Mouse (Mus musculus): ENCODE measurements around the gene Slc35a1. TPM values are rescaled to one million over a fixed set of nuclear protein-coding genes. Genes with fewer than 3 reads are reported as not detected.

Gene Slc35a1
- polyA plus RNA-seq, 1 experiment from 2014 or later, result 70.2 TPM

DNA sequence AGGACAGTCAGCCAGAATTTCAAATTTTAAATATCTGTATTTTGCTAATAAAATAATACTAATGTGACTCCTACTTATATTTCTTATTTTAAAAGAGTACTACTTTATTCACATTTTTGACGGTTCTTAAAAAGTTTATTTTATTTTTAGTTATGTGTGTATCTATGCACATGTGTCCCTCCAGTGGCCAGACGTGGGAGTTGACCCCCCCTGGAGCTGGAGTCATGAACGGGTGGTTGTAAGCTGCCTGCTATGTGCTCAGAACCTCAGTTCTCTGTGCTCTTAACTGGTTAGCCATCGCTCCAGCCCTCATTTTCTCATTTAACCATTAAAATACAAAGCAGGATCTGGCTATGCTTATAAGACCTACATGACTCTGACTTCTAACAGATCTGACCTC, 15.8 kb upstream of the Slc35a1 start:
- Histone ChIP-seq H3K4me2 (no peak overlapping the region), H3K36me3 (no peaks in the 10 kb centered on the region), H3K27ac (no peak overlapping the region), H3K27me3 (no peaks in the 10 kb centered on the region), H3K9me3 (replicated peaks) (no peaks in the 10 kb centered on the region), H3K4me3 (replicated peaks) (no peak overlapping the region), H3K4me1 (0 out of 2 replicates have a peak, but pooled peaks cover under 1% of the 10 kb centered on the region), H3K9ac (no peak overlapping the region)
- WGBS, result 69% methylated on average over 4 of the region's 4 CpGs
- no peak for ATAC-seq (replicated peaks; ENCODE audit: low FRiP score)

DNA sequence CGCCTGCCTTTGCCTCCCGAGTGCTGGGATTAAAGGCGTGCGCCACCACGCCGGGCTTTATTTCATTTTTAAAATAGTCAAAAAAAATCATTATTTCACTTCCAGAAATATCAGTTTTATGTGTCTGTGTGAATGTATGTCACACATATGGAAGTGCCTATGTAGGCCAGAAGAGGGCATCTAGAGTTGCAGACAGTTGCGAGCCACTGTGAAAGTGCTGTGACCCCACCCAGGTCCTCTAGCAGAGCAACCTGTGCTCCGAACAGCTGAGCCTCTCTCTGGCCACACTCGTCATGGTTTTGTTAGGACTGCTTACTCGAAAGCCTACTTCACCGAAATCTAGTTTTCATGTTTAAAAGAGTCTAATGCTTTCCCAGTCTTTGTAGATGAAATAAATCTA, 15.0 kb upstream of the Slc35a1 start:
- H3K27ac ChIP-seq, result no peak overlapping the region
- WGBS, result 97% methylated on average over 11 of the region's 11 CpGs
- no peaks in the 10 kb centered on the region for H3K27me3 ChIP-seq
- H3K4me2 ChIP-seq, result no peak overlapping the region
- no peak for ATAC-seq (replicated peaks; ENCODE audit: low FRiP score)
- no peaks in the 10 kb centered on the region for H3K36me3 ChIP-seq
- no peak overlapping the region for H3K4me3 ChIP-seq (replicated peaks)
- no peaks in the 10 kb centered on the region for H3K4me1 ChIP-seq
- H3K9ac ChIP-seq, result no peak overlapping the region
- H3K9me3 ChIP-seq (replicated peaks), result no peaks in the 10 kb centered on the region

DNA sequence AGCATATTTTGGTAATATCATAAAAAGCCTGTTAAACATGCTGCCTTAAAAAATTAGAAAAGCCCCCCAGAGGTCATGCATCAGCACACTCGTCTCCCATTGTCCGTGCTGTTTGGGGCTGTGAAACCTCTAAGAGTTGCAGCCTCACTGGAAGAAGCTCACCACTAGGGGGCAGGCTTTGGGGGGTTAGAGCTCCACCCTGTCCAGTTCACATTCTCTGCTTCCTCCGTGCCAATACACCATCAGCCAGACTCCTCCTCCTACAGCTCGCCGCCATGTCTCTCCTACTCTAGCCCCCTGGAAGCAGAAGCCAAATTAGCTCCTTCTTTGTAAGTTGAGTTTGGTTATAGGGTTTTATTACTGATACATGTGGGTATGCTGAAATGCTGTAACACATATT, 14.3 kb upstream of the Slc35a1 start:
- no peak for ATAC-seq (replicated peaks; ENCODE audit: low FRiP score)
- Histone ChIP-seq H3K4me1 (no peaks in the 10 kb centered on the region), H3K36me3 (no peaks in the 10 kb centered on the region), H3K9me3 (replicated peaks) (no peaks in the 10 kb centered on the region), H3K4me2 (no peak overlapping the region), H3K27me3 (no peaks in the 10 kb centered on the region), H3K27ac (no peak overlapping the region), H3K4me3 (replicated peaks) (no peak overlapping the region), H3K9ac (no peak overlapping the region)
- 67% methylated on average over 5 of the region's 5 CpGs for WGBS

DNA sequence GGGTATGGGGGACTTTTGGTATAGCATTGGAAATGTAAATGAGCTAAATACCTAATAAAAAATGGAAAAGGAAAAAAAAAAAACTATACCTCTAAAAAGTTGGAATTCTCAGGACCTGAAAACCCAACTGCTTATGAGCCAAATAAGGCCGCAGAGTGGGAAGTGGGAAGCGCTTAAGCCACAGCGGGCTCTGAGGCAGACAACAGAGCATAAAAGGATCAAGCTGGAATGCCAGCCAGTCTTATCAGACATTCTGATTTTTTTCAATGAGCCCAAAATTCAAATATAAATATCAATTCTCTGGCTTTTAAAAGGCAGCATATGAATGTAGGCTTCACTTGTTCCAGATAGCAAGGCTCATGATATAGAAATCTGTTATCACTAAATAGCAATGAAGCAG, 783 bp upstream of the Slc35a1 start:
- H3K4me2 ChIP-seq, result peak overlapping the region; percentile 61; the same call in 1 of the 2 replicates
- no peak for ATAC-seq (replicated peaks; ENCODE audit: low FRiP score)
- no peaks in the 10 kb centered on the region for H3K27me3 ChIP-seq
- H3K9ac ChIP-seq, result no peak overlapping the region
- peaks cover under 1% of the 10 kb centered on the region for H3K36me3 ChIP-seq
- H3K4me3 ChIP-seq (replicated peaks), result no peak overlapping the region
- peaks cover 9% of the 10 kb centered on the region for H3K4me1 ChIP-seq
- H3K9me3 ChIP-seq (replicated peaks), result no peaks in the 10 kb centered on the region
- no peak overlapping the region for H3K27ac ChIP-seq
- WGBS, result 84% methylated on average over 3 of the region's 3 CpGs

DNA sequence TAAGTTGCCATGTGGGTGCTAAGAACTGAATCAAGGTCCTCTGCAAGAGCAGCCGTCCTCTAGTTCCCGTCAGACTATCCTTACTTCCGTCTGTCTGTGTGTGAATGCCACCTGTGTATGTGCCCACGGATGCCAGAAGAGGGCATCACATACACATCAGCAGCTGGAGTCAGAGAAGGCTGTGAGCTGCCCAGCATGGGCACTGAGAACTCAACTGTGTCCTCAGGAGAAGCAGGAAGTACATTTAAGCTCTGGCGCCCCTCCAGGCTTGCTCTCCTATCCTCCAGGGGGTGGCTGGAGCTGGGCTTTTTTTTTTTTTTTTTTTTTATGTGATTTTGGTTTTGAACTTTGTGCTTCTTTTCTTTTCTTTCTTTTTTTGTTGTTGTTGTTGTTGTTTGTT, 6.7 kb downstream of the Slc35a1 start:
- peaks cover 36% of the 10 kb centered on the region for H3K36me3 ChIP-seq
- 88% methylated on average over 5 of the region's 5 CpGs for WGBS
- peaks cover 15% of the 10 kb centered on the region for H3K4me1 ChIP-seq
- no peak overlapping the region for H3K4me3 ChIP-seq (replicated peaks)
- no peak for ATAC-seq (replicated peaks; ENCODE audit: low FRiP score)
- H3K9ac ChIP-seq, result no peak overlapping the region
- H3K27me3 ChIP-seq, result no peaks in the 10 kb centered on the region
- H3K9me3 ChIP-seq (replicated peaks), result no peaks in the 10 kb centered on the region
- no peak overlapping the region for H3K27ac ChIP-seq
- H3K4me2 ChIP-seq, result no peak overlapping the region

DNA sequence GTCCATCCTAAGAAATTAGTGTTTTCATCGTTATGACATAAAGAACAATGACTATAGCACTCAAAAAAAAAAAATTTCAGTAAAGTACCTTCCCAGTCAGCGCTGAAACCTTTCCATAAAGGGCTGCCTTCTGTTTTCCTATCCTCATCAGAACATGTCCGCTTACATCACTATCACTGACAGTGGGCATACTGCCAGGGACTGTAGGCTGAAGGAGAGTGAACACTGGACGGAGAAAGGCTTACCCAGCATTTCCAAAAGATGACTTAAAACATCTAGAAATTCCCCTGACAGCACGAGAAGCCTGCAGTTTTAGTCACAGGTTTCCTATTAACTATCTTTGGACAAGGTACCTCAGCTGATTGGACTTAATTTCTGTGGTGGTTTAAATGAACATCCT, 13.5 kb downstream of the Slc35a1 start:
- Histone ChIP-seq H3K9ac (no peak overlapping the region), H3K27ac (no peak overlapping the region), H3K36me3 (peaks cover 40% of the 10 kb centered on the region), H3K4me1 (peaks cover 6% of the 10 kb centered on the region), H3K9me3 (replicated peaks) (no peaks in the 10 kb centered on the region), H3K27me3 (no peaks in the 10 kb centered on the region), H3K4me3 (replicated peaks) (no peak overlapping the region), H3K4me2 (no peak overlapping the region)
- WGBS, result 93% methylated on average over 5 of the region's 5 CpGs
- ATAC-seq (replicated peaks; ENCODE audit: low FRiP score), result no peak

DNA sequence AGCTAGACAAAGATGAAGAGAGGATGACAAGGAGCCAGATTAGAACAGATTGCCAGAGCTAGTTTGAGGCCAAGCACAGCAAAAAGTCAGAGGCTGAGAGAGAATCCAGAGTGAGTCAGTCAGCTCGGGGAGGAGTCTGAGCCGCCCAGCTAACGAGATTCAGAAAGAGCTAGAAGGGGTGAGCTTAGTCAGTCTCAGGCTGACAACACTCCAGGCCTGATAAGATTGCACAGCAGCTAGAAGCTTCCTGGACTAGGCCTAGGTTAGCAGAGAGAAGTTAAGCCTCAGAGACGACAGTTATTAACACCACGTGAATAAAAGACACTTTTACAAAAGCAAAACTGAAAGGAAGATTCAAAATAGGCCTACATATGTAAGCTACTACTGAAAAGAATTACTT, 19.3 kb downstream of the Slc35a1 start:
- H3K4me2 ChIP-seq, result no peak overlapping the region
- no peak overlapping the region for H3K27ac ChIP-seq
- no peak overlapping the region for H3K4me3 ChIP-seq (replicated peaks)
- no peaks in the 10 kb centered on the region for H3K9me3 ChIP-seq (replicated peaks)
- H3K9ac ChIP-seq, result no peak overlapping the region
- H3K4me1 ChIP-seq, result no peaks in the 10 kb centered on the region
- 96% methylated on average over 5 of the region's 5 CpGs for WGBS
- H3K27me3 ChIP-seq, result no peaks in the 10 kb centered on the region
- H3K36me3 ChIP-seq, result peaks cover 59% of the 10 kb centered on the region
- ATAC-seq (replicated peaks; ENCODE audit: low FRiP score), result no peak

DNA sequence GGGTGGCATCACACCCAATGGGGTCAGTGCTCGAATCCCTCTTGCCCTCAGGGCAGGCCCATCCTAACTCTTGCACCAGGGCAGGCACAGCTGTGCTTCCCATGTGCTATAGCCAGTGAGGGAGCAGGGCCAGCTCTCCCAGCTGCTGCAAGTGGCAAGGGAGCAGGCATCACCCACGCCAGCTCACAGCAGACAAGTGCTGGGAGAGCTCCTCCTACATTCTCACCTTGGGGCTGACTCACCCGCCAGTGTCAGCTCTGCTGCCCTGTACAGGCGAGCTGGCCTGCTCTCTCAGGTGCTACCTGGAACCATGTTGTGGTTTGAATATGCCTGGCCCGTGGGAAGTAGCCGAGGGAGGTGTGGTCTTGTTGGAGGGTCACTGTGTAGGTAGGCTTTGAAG, 25.3 kb downstream of the Slc35a1 start:
- 77% methylated on average over 6 of the region's 6 CpGs for WGBS
- H3K4me2 ChIP-seq, result no peak overlapping the region
- no peaks in the 10 kb centered on the region for H3K27me3 ChIP-seq
- no peak overlapping the region for H3K9ac ChIP-seq
- no peak overlapping the region for H3K27ac ChIP-seq
- H3K36me3 ChIP-seq, result peaks cover 88% of the 10 kb centered on the region
- H3K4me1 ChIP-seq, result no peaks in the 10 kb centered on the region
- 0 out of 2 replicates have a peak, but pooled peaks have one; percentile 36 for ATAC-seq (replicated peaks; ENCODE audit: low FRiP score)
- H3K9me3 ChIP-seq (replicated peaks), result no peaks in the 10 kb centered on the region
- no peak overlapping the region for H3K4me3 ChIP-seq (replicated peaks)

DNA sequence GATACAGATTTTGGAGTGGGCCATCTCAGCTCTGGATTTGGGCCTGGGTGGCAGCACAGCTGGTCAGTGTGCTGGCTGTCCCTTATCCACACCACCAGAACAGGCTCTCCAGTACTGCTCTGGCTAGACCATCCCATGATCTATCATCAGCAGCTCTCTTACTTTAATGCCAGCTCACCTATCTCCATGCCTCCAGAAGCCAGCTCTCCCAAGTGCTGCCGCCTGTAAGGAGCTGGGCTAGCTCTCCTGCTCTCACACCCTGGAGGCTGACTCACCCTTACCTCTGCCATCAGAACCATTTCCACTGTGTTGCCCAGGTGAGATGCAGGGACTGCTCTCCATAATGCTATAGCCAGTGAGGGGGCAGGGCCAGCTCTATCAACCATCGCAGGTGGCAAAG, 25.7 kb downstream of the Slc35a1 start:
- Histone ChIP-seq H3K4me1 (no peaks in the 10 kb centered on the region), H3K4me2 (no peak overlapping the region), H3K36me3 (peaks cover 88% of the 10 kb centered on the region), H3K27me3 (no peaks in the 10 kb centered on the region), H3K9me3 (replicated peaks) (no peaks in the 10 kb centered on the region), H3K9ac (no peak overlapping the region), H3K27ac (no peak overlapping the region), H3K4me3 (replicated peaks) (no peak overlapping the region)
- WGBS, result 89% methylated on average over 2 of the region's 2 CpGs
- no peak for ATAC-seq (replicated peaks; ENCODE audit: low FRiP score)

DNA sequence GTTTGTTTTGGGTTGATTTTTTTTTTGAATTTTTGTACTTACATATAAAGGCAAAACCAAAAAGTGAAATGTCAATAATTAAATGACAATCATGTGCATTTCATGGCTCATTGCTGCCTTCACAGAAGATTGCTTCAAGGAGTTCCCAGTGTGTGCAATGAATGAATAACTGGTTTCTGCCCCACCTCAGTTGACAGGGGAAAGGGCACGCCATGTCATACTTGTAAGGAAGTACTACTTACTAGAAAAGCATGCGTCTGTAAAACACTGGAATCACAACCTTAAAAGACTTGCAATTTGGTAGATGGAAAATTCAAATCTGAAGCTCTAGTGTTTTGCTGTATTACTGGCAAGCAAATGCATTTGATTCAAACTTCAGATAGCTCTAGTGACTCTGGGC, 28.2 kb downstream of the Slc35a1 start:
- H3K9ac ChIP-seq, result no peak overlapping the region
- H3K9me3 ChIP-seq (replicated peaks), result no peaks in the 10 kb centered on the region
- H3K27ac ChIP-seq, result no peak overlapping the region
- H3K27me3 ChIP-seq, result no peaks in the 10 kb centered on the region
- H3K4me2 ChIP-seq, result no peak overlapping the region
- H3K4me1 ChIP-seq, result no peaks in the 10 kb centered on the region
- WGBS, result 77% methylated on average over 2 of the region's 2 CpGs
- peaks cover 88% of the 10 kb centered on the region for H3K36me3 ChIP-seq
- ATAC-seq (replicated peaks; ENCODE audit: low FRiP score), result no peak
- H3K4me3 ChIP-seq (replicated peaks), result no peak overlapping the region

DNA sequence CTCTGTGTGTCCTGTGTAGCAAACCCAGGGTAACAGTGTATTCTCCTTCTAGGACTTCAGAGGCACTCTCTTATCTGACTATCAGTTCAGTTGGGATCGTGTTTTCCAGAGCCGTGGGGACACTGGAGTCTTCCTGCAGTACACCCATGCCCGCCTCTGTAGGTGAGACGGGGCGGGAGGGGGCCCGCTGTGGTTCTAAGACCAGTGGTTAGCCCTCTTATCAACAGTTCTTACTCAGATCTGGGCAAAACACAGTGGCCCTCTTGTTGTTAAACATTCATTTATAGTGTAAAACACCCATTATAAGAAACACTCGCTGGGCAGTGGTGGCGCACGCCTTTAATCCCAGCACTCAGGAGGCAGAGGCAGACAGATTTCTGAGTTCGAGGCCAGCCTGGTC, 31.1 kb downstream of the Slc35a1 start:
- no peak overlapping the region for H3K4me2 ChIP-seq
- H3K9me3 ChIP-seq (replicated peaks), result no peaks in the 10 kb centered on the region
- H3K4me1 ChIP-seq, result no peaks in the 10 kb centered on the region
- no peak overlapping the region for H3K9ac ChIP-seq
- WGBS, result 98% methylated on average over 10 of the region's 10 CpGs
- no peak for ATAC-seq (replicated peaks; ENCODE audit: low FRiP score)
- H3K36me3 ChIP-seq, result peaks cover 87% of the 10 kb centered on the region
- no peaks in the 10 kb centered on the region for H3K27me3 ChIP-seq
- H3K27ac ChIP-seq, result no peak overlapping the region
- H3K4me3 ChIP-seq (replicated peaks), result no peak overlapping the region

DNA sequence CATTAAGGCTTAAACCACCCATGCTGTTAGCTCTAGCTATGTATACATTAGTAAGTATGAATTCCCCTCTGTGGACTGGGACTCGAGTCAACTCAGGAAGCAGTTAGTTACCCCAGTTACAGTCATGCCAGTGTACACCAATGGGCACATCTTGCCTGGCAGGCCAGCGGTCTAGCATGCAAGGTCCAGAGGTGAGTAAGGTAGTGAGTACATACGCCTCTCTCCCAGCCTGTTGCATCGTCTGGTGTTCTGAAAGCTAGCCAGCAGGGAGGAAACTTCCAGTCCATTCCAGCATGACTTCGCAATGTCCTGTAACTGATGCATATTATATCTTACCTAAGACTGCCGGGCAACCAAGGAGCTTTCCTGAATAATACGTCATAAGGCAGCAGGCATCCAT, 34.1 kb downstream of the Slc35a1 start:
- 86% methylated on average over 7 of the region's 7 CpGs for WGBS
- ATAC-seq (replicated peaks; ENCODE audit: low FRiP score), result no peak
- Histone ChIP-seq H3K4me1 (no peaks in the 10 kb centered on the region), H3K9me3 (replicated peaks) (no peaks in the 10 kb centered on the region), H3K9ac (no peak overlapping the region), H3K4me3 (replicated peaks) (no peak overlapping the region), H3K27ac (no peak overlapping the region), H3K36me3 (peaks cover 72% of the 10 kb centered on the region), H3K27me3 (no peaks in the 10 kb centered on the region), H3K4me2 (no peak overlapping the region)

DNA sequence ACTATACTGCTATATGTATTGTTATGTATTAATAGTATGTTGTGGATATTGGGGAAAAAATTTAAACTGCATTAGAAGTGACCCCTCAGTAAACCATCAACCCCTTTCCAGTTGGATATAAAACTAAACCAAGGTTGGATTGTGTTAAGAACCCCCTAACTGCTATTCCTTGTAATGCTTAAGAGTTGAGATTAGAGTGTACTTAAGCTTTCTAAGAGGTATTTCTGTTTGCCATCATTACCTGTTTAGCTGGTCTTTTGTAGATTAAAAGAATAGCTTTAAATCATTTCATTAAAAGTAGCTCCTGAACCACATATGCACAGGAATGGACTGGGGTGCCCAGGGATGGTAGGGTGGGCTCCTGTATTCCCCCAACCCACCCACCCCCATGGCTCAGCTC, 42.5 kb downstream of the Slc35a1 start:
- Histone ChIP-seq H3K27me3 (no peaks in the 10 kb centered on the region), H3K9me3 (replicated peaks) (no peaks in the 10 kb centered on the region), H3K9ac (no peak overlapping the region), H3K4me2 (no peak overlapping the region), H3K4me1 (no peaks in the 10 kb centered on the region), H3K27ac (no peak overlapping the region), H3K36me3 (peaks cover 65% of the 10 kb centered on the region), H3K4me3 (replicated peaks) (no peak overlapping the region)
- no peak for ATAC-seq (replicated peaks; ENCODE audit: low FRiP score)
